Mouse (Mus musculus) layer of hippocampus, adult 9-10 months (tissue): ENCODE results near the gene Map2k2.
A peak's percentile ranks its signal among the peaks of the same experiment; 100 is the strongest.
"Not testable (repeated sequence)": the region's sequence is repeated elsewhere in the genome, so short reads cannot be mapped to it uniquely, and the experiment has no call there.

Source experiments
- DNase-seq: peaks from one replicate; pipeline ENCODE4 v3.0.0; 2022; ENCODE audit warnings: low spot score

The Map2k2 gene

GRCm38 (mm10) chr10:81176466-81177271 is 71.0 kb downstream of the Map2k2 start, which contains the start of gene Eef2:
Gene Eef2, plus strand, starts transcription at chr10:81176631.
- DNase-seq: peak; percentile 95

- DNase-seq: no peak
Observed at GRCm38 (mm10) chr10:81177491-81177925, 71.8 kb downstream of the Map2k2 start.

GRCm38 (mm10) chr10:81177958-81178712 is 72.4 kb downstream of the Map2k2 start:
- no peak for DNase-seq

GRCm38 (mm10) chr10:81178927-81179326 is 73.2 kb downstream of the Map2k2 start:
- DNase-seq: no peak

- no peak for DNase-seq
Observed at GRCm38 (mm10) chr10:81179451-81180342, 74.0 kb downstream of the Map2k2 start.

GRCm38 (mm10) chr10:81180946-81181345 is 75.2 kb downstream of the Map2k2 start:
- no peak for DNase-seq

GRCm38 (mm10) chr10:81181860-81182259 is 76.1 kb downstream of the Map2k2 start:
- not testable (repeated sequence) for DNase-seq

- peak; percentile 97 for DNase-seq
Observed at GRCm38 (mm10) chr10:81182336-81183333, 76.9 kb downstream of the Map2k2 start, which contains the start of gene Dapk3. Gene Dapk3, plus strand, starts transcription at chr10:81183005.
